Mouse (Mus musculus) intestine, embryonic 14.5 days (tissue): ENCODE data around the gene BB287469. TPM values are rescaled to one million over a fixed set of nuclear protein-coding genes. Genes with fewer than 3 reads are reported as not detected.
"Not testable (repeated sequence)": the region's sequence is repeated elsewhere in the genome, so short reads cannot be mapped to it uniquely, and the experiment has no call there.

ENCODE experiments used
- ATAC-seq: fragments of 200-750 bp; cut with Nextera tagmentation; replicated peaks from 2 replicates; pipeline ENCODE4 v1.8.0; 2017; ENCODE audit warnings: low read depth, moderate number of reproducible peaks, moderate TSS enrichment, moderate library complexity; ENCODE audit not compliant: low FRiP score, low TSS enrichment
- DNase-seq: peaks from one replicate; pipeline ENCODE4 v3.0.0-alpha.2; 2018; ENCODE audit warnings: low spot score
- H3K27ac ChIP-seq: fragments of 300-500 bp; sonication (generic); 2 replicates; pipeline ENCODE4 v1.5.1; 2014; ENCODE audit warnings: low read depth, mild to moderate bottlenecking, control low read depth
- H3K27me3 ChIP-seq: fragments of 300-500 bp; sonication (generic); replicated peaks from 2 replicates; pipeline ENCODE4 v1.6.1; 2014; ENCODE audit warnings: low read length, control low read depth; ENCODE audit not compliant: control insufficient read depth, insufficient read depth
- H3K36me3 ChIP-seq: fragments of 300-500 bp; sonication (generic); 2 replicates; pipeline ENCODE4 v1.6.1; 2014; ENCODE audit warnings: low read length, control low read depth; ENCODE audit not compliant: control insufficient read depth, insufficient read depth
- H3K4me1 ChIP-seq: fragments of 300-500 bp; sonication (generic); replicated peaks from 2 replicates; pipeline ENCODE4 v1.6.1; 2014; ENCODE audit warnings: low read length, control low read depth, mixed read lengths; ENCODE audit not compliant: control insufficient read depth, insufficient read depth
- H3K4me2 ChIP-seq: fragments of 300-500 bp; sonication (generic); 2 replicates; pipeline ENCODE4 v1.6.1; 2014; ENCODE audit warnings: low read length
- H3K4me3 ChIP-seq: fragments of 300-500 bp; sonication (generic); 2 replicates; pipeline ENCODE4 v1.5.1; 2014; ENCODE audit warnings: low read depth, low read length, control low read depth, mixed read lengths
- H3K9ac ChIP-seq: fragments of 300-500 bp; sonication (generic); 2 replicates; pipeline ENCODE4 v1.6.1; 2014; ENCODE audit warnings: mild to moderate bottlenecking, low read length
- H3K9me3 ChIP-seq: fragments of 300-500 bp; sonication (generic); 2 replicates; pipeline ENCODE4 v1.6.1; 2016; ENCODE audit warnings: low read length, control low read depth; ENCODE audit not compliant: control insufficient read depth
- WGBS: fragments of 180-500 bp; shearing (Covaris S2); extraction: QIAGEN DNeasy Blood & Tissue Kit; methylation state at CpG from one replicate; pipeline ENCODE4 v1.1.7; 2014; 5-methylcytosine and 5-hydroxymethylcytosine counted together
- polyA plus RNA-seq: library from polyadenylated mRNA; unstranded; fragments of >200 nt; fragmentation: Nextera tagmentation; extraction: Ambion mirVana; gene quantifications from 2 replicates; pipeline ENCODE4 v1.2.1, GENCODE M21; 2014

Gene BB287469
- not detected in 2 replicates for polyA plus RNA-seq

DNA sequence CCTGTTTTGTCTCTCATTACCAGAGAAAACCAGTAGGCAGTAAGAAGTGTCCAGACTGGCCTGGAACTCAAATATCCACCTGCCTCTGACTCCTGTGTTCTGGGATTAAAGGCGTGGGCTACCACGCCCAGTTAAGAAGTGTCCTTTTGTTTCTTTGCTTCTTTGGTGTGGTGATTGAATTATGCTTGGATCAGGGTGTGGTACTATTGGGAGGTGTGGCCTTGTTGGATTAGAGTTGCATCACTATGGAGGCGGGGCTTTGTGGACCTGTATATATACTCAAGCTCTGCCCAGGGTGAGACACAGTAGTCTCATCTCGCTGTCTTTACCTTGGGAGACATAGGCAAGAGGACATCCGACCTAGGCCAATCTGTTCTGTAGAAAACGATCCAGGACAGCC, at the start of gene BB287469:
BB287469 (plus strand) TSS at position 301 of the 400 bp plus-strand sequence.
- H3K9me3 ChIP-seq, ATAC-seq, H3K4me1 ChIP-seq, H3K4me2 ChIP-seq, H3K9ac ChIP-seq, H3K27ac ChIP-seq, H3K27me3 ChIP-seq, DNase-seq, H3K36me3 ChIP-seq, H3K4me3 ChIP-seq: not testable (repeated sequence)
- 92% methylated on average over 3 of the region's 6 CpGs for WGBS

DNA sequence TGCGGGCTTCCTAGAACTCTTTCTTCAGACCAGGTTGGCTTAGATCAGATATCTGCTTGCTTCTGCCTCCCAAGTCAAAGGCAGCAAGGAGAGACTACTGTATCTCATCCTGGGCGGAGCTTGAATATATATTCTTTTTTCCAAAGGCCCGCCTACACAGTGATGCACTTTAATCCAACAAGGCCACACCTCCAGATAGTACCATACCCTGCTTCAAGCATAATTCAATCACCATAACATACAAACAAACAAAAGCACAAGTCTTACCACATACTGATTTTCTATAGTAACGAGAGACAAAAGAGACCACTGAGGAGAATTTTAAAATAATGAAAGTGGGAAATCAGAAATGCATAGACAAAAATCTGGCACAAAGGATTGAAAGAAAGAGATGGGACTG, 40.7 kb upstream of the BB287469 start, which contains the start of gene Gm21319:
Gm21319 (minus strand) TSS at position 101 of the 400 bp plus-strand sequence.
- H3K27me3 ChIP-seq, H3K27ac ChIP-seq, H3K4me1 ChIP-seq, H3K4me3 ChIP-seq, ATAC-seq, DNase-seq, H3K4me2 ChIP-seq, H3K36me3 ChIP-seq, H3K9ac ChIP-seq, H3K9me3 ChIP-seq: not testable (repeated sequence)
- WGBS = 93% methylated on average over 4 of the region's 4 CpGs

DNA sequence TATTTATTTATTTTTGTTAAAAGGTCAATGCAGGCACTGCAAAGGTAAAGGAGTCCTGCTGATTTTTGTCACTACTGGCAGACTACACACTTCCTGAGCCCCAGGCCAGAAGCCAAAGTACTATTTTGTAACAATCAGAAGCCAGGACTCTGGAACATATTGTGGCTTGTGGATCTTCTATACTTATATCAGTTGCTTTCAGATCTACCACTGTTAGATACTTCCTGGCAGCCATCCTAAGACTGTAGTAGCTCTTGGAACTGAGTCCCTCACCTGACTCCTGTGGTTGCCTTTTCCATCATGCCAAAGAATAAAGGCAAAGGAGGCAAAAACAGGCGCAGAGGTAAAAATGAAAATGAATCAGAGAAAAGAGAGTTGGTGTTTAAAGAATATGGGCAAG, 21.2 kb upstream of the BB287469 start, which contains the start of gene Gm21936:
Gm21936 (plus strand) TSS at position 301 of the 400 bp plus-strand sequence.
- not testable (repeated sequence) for H3K4me3 ChIP-seq, H3K9me3 ChIP-seq, DNase-seq, H3K27me3 ChIP-seq, H3K27ac ChIP-seq, H3K36me3 ChIP-seq, H3K9ac ChIP-seq, H3K4me1 ChIP-seq, ATAC-seq, H3K4me2 ChIP-seq
- 79% methylated on average over 1 of the region's 1 CpGs for WGBS

DNA sequence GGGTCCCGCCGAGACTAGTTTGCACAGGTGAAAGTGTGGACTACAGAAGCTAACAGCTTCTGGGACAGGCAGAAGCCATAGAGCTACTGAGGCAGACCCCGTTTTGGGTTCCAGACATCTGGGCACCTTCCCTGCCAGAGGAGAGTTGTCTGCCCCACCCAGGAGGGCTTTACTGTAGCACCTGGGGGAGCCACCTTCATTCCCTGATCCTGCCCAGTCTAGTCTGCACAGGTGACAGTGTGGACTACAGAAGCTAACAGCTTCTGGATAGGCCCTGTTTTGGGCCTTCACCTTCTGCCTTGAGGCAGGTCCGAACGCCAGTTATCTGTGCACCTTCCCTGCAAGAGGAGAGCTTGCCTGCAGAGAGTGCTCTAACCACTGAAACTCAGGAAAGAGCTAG, 18.4 kb upstream of the BB287469 start:
- not testable (repeated sequence) for H3K9ac ChIP-seq, H3K36me3 ChIP-seq, H3K4me3 ChIP-seq, ATAC-seq, H3K27ac ChIP-seq, H3K4me2 ChIP-seq, H3K9me3 ChIP-seq, DNase-seq, H3K27me3 ChIP-seq, H3K4me1 ChIP-seq
- WGBS = 93% methylated on average over 5 of the region's 5 CpGs

DNA sequence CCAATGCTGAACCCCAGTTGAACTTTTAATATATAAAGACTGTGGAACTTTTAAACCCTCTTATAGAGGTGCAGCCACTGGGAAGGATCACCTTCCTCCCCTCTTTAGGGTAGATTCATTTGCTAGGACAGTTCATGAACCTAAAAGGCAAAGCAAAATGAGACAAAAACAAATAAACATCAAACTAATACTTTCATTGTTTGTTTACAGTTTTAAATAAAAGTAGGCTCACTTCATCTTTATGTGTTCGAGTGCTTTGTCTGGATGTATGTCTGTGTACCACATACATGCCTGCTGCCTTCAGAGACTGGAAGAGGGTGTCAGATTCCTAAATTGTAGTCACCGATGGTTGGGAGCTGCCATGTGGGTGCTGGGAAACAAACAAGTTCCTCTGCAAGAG, 25.9 kb downstream of the BB287469 start, which contains the start of gene Gm2001:
Gm2001 (minus strand) TSS at position 101 of the 400 bp plus-strand sequence.
- H3K4me2 ChIP-seq, H3K27me3 ChIP-seq, H3K9ac ChIP-seq, H3K4me1 ChIP-seq, DNase-seq, H3K9me3 ChIP-seq, H3K27ac ChIP-seq, ATAC-seq, H3K4me3 ChIP-seq, H3K36me3 ChIP-seq: not testable (repeated sequence)
- WGBS = 61% methylated on average over 1 of the region's 2 CpGs

DNA sequence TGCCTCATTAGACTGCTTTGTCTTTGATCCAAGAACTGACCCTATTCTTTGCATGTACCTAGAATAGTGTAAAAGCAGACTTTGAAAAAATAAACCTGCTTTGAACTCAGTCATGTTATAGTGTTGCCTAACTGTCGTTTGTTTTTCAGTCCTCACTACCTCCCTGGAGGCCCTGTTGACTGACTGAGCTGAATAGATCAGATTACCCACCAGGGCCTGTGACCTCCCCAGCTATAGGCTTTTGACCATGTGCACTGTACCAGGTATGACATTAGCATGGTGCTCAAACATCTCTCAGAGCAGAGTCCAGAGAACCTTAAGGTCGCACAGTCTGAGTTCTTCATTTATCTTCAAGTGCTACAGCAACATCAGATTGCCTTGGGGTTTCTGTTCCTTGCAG, 34.3 kb downstream of the BB287469 start:
- not testable (repeated sequence) for H3K4me1 ChIP-seq, H3K27ac ChIP-seq, H3K4me2 ChIP-seq, H3K36me3 ChIP-seq, H3K9me3 ChIP-seq, DNase-seq, ATAC-seq, H3K4me3 ChIP-seq, H3K9ac ChIP-seq, H3K27me3 ChIP-seq
- no CpG with 5 or more reads among the region's 2 CpGs for WGBS

DNA sequence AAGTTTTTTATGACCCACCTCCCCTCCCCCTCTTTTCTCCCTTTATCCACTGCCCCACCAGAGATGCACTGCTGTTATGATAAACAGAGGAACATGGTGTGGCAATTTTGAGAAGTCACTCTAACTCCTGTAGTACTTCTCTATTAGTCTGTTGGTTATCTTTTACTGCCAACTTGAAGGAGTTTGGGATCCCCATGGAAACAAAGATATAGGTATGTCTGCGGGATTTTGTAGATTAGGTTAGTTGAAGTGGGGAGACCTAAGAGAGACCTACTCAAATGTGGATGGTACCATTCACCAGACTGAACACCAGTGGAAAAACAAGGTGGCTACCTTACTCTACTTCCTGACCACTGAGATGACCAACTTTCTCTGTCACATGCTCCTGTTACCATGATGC, 39.7 kb downstream of the BB287469 start:
- ATAC-seq, DNase-seq, H3K4me1 ChIP-seq, H3K4me2 ChIP-seq, H3K27ac ChIP-seq, H3K9ac ChIP-seq, H3K9me3 ChIP-seq, H3K36me3 ChIP-seq, H3K4me3 ChIP-seq, H3K27me3 ChIP-seq: not testable (repeated sequence)
- WGBS = 78% methylated on average over 1 of the region's 1 CpGs

DNA sequence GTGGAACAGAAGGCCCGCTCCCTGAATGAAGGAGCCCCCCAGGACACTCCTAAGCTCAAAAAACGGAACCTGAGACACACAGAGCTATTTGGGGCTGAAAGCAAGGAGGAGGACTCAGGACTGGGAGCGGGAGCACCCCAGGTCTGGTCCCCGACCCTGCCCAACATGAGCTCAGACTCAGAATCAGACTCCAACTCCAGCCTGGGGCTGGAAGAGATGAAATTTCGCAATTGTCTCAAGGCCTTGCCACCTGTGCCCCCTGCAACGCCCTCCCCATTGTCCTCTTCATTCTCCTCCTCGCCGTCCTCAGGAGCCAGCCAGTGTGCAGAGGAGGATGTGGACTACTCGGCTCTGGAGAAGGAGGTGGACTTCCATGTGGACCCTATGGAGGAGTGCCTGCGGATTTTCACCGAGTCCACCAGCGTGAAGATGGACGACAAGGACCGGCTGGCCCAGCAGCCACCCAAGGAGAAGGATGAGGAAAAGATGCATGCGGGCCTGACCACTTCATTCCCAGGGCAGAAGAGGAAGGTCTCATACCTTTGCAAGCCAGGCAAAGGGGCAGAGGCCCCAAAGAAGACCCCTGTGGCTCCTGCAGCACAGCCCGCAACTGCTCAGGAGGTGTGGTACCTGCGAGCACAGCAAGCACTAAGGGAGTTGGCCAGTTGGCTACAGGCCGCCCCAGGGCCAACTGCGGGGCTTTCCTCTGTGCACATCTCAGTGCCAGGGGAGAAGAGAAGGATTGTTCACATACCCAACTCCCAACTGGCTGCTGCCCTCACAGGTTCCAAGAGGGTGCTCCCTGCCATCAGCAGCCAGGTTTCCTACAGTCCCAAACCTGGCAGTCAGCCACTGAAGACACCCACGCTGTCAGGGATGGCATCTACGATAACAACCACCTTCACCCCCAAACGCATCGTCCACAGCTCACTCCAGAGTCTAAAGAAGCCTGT, 45.6 kb downstream of the BB287469 start:
- not testable (repeated sequence) for DNase-seq, H3K27me3 ChIP-seq, H3K36me3 ChIP-seq, H3K9me3 ChIP-seq, H3K4me1 ChIP-seq, H3K4me2 ChIP-seq, H3K9ac ChIP-seq, ATAC-seq, H3K4me3 ChIP-seq, H3K27ac ChIP-seq
- 86% methylated on average over 23 of the region's 23 CpGs for WGBS
